Mouse (Mus musculus) intestine, embryonic 14.5 days (tissue): ENCODE measurements around the gene Primpol. TPM values are rescaled to one million over a fixed set of nuclear protein-coding genes. Genes with fewer than 3 reads are reported as not detected.
A peak's percentile ranks its signal among the peaks of the same experiment; 100 is the strongest.

Experiments used
- ATAC-seq: fragments of 200-750 bp; cut with Nextera tagmentation; replicated peaks from 2 replicates; pipeline ENCODE4 v1.8.0; 2017; ENCODE audit warnings: low read depth, moderate number of reproducible peaks, moderate TSS enrichment, moderate library complexity; ENCODE audit not compliant: low FRiP score, low TSS enrichment
- DNase-seq: peaks from one replicate; pipeline ENCODE4 v3.0.0-alpha.2; 2018; ENCODE audit warnings: low spot score
- H3K27ac ChIP-seq: fragments of 300-500 bp; sonication (generic); 2 replicates; pipeline ENCODE4 v1.5.1; 2014; ENCODE audit warnings: low read depth, mild to moderate bottlenecking, control low read depth
- H3K27me3 ChIP-seq: fragments of 300-500 bp; sonication (generic); replicated peaks from 2 replicates; pipeline ENCODE4 v1.6.1; 2014; ENCODE audit warnings: low read length, control low read depth; ENCODE audit not compliant: control insufficient read depth, insufficient read depth
- H3K36me3 ChIP-seq: fragments of 300-500 bp; sonication (generic); 2 replicates; pipeline ENCODE4 v1.6.1; 2014; ENCODE audit warnings: low read length, control low read depth; ENCODE audit not compliant: control insufficient read depth, insufficient read depth
- H3K4me1 ChIP-seq: fragments of 300-500 bp; sonication (generic); replicated peaks from 2 replicates; pipeline ENCODE4 v1.6.1; 2014; ENCODE audit warnings: low read length, control low read depth, mixed read lengths; ENCODE audit not compliant: control insufficient read depth, insufficient read depth
- H3K4me2 ChIP-seq: fragments of 300-500 bp; sonication (generic); 2 replicates; pipeline ENCODE4 v1.6.1; 2014; ENCODE audit warnings: low read length
- H3K4me3 ChIP-seq: fragments of 300-500 bp; sonication (generic); 2 replicates; pipeline ENCODE4 v1.5.1; 2014; ENCODE audit warnings: low read depth, low read length, control low read depth, mixed read lengths
- H3K9ac ChIP-seq: fragments of 300-500 bp; sonication (generic); 2 replicates; pipeline ENCODE4 v1.6.1; 2014; ENCODE audit warnings: mild to moderate bottlenecking, low read length
- H3K9me3 ChIP-seq: fragments of 300-500 bp; sonication (generic); 2 replicates; pipeline ENCODE4 v1.6.1; 2016; ENCODE audit warnings: low read length, control low read depth; ENCODE audit not compliant: control insufficient read depth
- WGBS: fragments of 180-500 bp; shearing (Covaris S2); extraction: QIAGEN DNeasy Blood & Tissue Kit; methylation state at CpG from one replicate; pipeline ENCODE4 v1.1.7; 2014; 5-methylcytosine and 5-hydroxymethylcytosine counted together
- polyA plus RNA-seq: library from polyadenylated mRNA; unstranded; fragments of >200 nt; fragmentation: Nextera tagmentation; extraction: Ambion mirVana; gene quantifications from 2 replicates; pipeline ENCODE4 v1.2.1, GENCODE M21; 2014

Gene Primpol
- polyA plus RNA-seq, 1 experiment from 2014 or later, result 16.0 TPM

GRCm38 (mm10) chr8:46630422-46630821 is 13.4 kb upstream of the Primpol start:
- WGBS, result 96% methylated on average over 3 of the region's 3 CpGs
- DNase-seq (no peak), ATAC-seq (no peak)
- H3K27me3 ChIP-seq, result no peaks in the 10 kb centered on the region
- no peak overlapping the region for H3K4me3 ChIP-seq
- no peak overlapping the region for H3K9ac ChIP-seq
- H3K4me1 ChIP-seq, result 0 out of 2 replicates have a peak, but pooled peaks cover 5% of the 10 kb centered on the region
- no peak overlapping the region for H3K27ac ChIP-seq
- H3K36me3 ChIP-seq, result peaks cover 57% of the 10 kb centered on the region
- H3K4me2 ChIP-seq, result no peak overlapping the region
- H3K9me3 ChIP-seq, result no peaks in the 10 kb centered on the region

GRCm38 (mm10) chr8:46628645-46629044 is 11.6 kb upstream of the Primpol start:
- H3K4me2 ChIP-seq, result no peak overlapping the region
- no peaks in the 10 kb centered on the region for H3K27me3 ChIP-seq
- no peak overlapping the region for H3K9ac ChIP-seq
- no peak overlapping the region for H3K27ac ChIP-seq
- H3K4me1 ChIP-seq, result peaks cover 8% of the 10 kb centered on the region; the same call in 1 of the 2 replicates
- DNase-seq (no peak), ATAC-seq (no peak)
- 93% methylated on average over 1 of the region's 1 CpGs for WGBS
- peaks cover 39% of the 10 kb centered on the region for H3K36me3 ChIP-seq
- no peak overlapping the region for H3K4me3 ChIP-seq
- H3K9me3 ChIP-seq, result no peaks in the 10 kb centered on the region

- ATAC-seq (no peak), DNase-seq (no peak)
- Histone ChIP-seq H3K4me1 (peaks cover 8% of the 10 kb centered on the region; the same call in 1 of the 2 replicates), H3K9me3 (no peaks in the 10 kb centered on the region), H3K36me3 (peaks cover 31% of the 10 kb centered on the region), H3K4me3 (no peak overlapping the region), H3K4me2 (no peak overlapping the region), H3K27ac (no peak overlapping the region), H3K27me3 (no peaks in the 10 kb centered on the region), H3K9ac (no peak overlapping the region)
- WGBS, result 89% methylated on average over 7 of the region's 7 CpGs
These were observed 10.9 kb upstream of the Primpol start for GRCm38 (mm10) chr8:46627881-46628280.

- no peaks in the 10 kb centered on the region for H3K27me3 ChIP-seq
- ATAC-seq (no peak), DNase-seq (no peak)
- H3K36me3 ChIP-seq, result peaks cover 19% of the 10 kb centered on the region; the same call in 1 of the 2 replicates
- peaks cover 8% of the 10 kb centered on the region; the same call in 1 of the 2 replicates for H3K4me1 ChIP-seq
- H3K9me3 ChIP-seq, result no peaks in the 10 kb centered on the region
- no peak overlapping the region for H3K27ac ChIP-seq
- no peak overlapping the region for H3K9ac ChIP-seq
- 95% methylated on average over 5 of the region's 5 CpGs for WGBS
- no peak overlapping the region for H3K4me3 ChIP-seq
- no peak overlapping the region for H3K4me2 ChIP-seq
These were observed 9.6 kb upstream of the Primpol start for GRCm38 (mm10) chr8:46626642-46627041.

GRCm38 (mm10) chr8:46625166-46625565 is 8.2 kb upstream of the Primpol start:
- 20% methylated on average over 1 of the region's 1 CpGs for WGBS

GRCm38 (mm10) chr8:46622446-46623270 is 5.6 kb upstream of the Primpol start:
- 56% methylated on average over 9 of the region's 9 CpGs for WGBS
- DNase-seq, result no peak
- Histone ChIP-seq H3K27me3 (no peaks in the 10 kb centered on the region), H3K27ac (no peak overlapping the region), H3K9ac (no peak overlapping the region), H3K4me3 (no peak overlapping the region), H3K36me3 (no peaks in the 10 kb centered on the region), H3K4me1 (peaks cover 15% of the 10 kb centered on the region; the same call in 1 of the 2 replicates), H3K4me2 (no peak overlapping the region), H3K9me3 (no peaks in the 10 kb centered on the region)
- no peak for ATAC-seq

More at GRCm38 (mm10) chr8:46625166-46625565, 8.2 kb upstream of the Primpol start:
- Histone ChIP-seq H3K9me3 (no peaks in the 10 kb centered on the region), H3K4me1 (peaks cover 8% of the 10 kb centered on the region; the same call in 1 of the 2 replicates), H3K9ac (no peak overlapping the region), H3K4me3 (no peak overlapping the region), H3K27ac (no peak overlapping the region), H3K4me2 (no peak overlapping the region), H3K27me3 (no peaks in the 10 kb centered on the region), H3K36me3 (peaks cover 9% of the 10 kb centered on the region; the same call in 1 of the 2 replicates)
- no peak for ATAC-seq
- no peak for DNase-seq

- H3K4me1 ChIP-seq, result peaks cover 13% of the 10 kb centered on the region; the same call in 1 of the 2 replicates
- no peak overlapping the region for H3K27ac ChIP-seq
- DNase-seq (peak; percentile 53), ATAC-seq (no peak)
- peak overlapping the region; percentile 78 for H3K9ac ChIP-seq
- peak overlapping the region; percentile 99 for H3K4me2 ChIP-seq
- WGBS, result 5% methylated on average over 10 of the region's 10 CpGs
- H3K36me3 ChIP-seq, result no peaks in the 10 kb centered on the region
- no peaks in the 10 kb centered on the region for H3K27me3 ChIP-seq
- H3K9me3 ChIP-seq, result no peaks in the 10 kb centered on the region
- H3K4me3 ChIP-seq, result peak overlapping the region; percentile 77
These were observed 1.8 kb upstream of the Primpol start for GRCm38 (mm10) chr8:46618639-46619320.

- peak overlapping the region; percentile 99 for H3K4me2 ChIP-seq
- DNase-seq (peak; percentile 71), ATAC-seq (no peak; the same call in 1 of the 2 replicates)
- H3K9me3 ChIP-seq, result no peaks in the 10 kb centered on the region
- peak overlapping the region; percentile 83 for H3K27ac ChIP-seq
- WGBS, result under 1% methylated on average over 38 of the region's 38 CpGs
- H3K4me1 ChIP-seq, result peaks cover 13% of the 10 kb centered on the region; the same call in 1 of the 2 replicates
- H3K36me3 ChIP-seq, result no peaks in the 10 kb centered on the region
- H3K4me3 ChIP-seq, result peak overlapping the region; percentile 77
- H3K27me3 ChIP-seq, result no peaks in the 10 kb centered on the region
- peak overlapping the region; percentile 78 for H3K9ac ChIP-seq
These were observed 943 bp upstream of the Primpol start for GRCm38 (mm10) chr8:46617690-46618620.
